Mouse (Mus musculus) heart, postnatal 0 days (tissue): ENCODE measurements at regions not wholly inside any gene's neighbourhood (a gene's known extent, or its start where the extent isn't known, plus 50 kb on each side); places are given as distances from the start of the nearest gene placed in this dataset.

Experiments
- CTCF ChIP-seq: IDR thresholded peaks from 2 replicates; pipeline ENCODE4 v1.5.1; 2016; ENCODE audit warnings: antibody characterized with exemption, control low read depth, low read depth
- EP300 ChIP-seq: IDR thresholded peaks from 2 replicates; pipeline ENCODE4 v1.6.1; 2016; ENCODE audit warnings: antibody characterized with exemption, low read depth

DNA sequence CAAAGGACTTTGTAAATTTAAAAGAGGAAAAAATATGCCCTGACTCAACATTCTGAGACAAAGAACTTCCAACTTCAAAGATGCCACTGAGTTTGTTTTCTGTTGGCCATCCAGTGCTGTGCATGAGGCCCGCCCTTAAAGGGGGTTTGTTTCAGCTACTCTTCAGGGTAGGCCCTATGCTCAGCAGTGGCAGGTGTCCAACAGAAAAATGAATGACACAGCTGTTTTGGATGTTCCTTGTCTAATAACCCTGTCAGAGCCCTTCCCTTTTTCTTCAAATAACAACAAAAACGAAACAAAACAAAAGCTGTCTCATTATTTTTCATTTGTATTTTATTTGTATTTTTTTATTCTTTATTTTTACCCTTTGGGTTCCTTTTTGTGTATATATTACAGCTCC is 61.5 kb downstream of the Gm10260 start:
- TF ChIP-seq EP300 = no peak
- no peak for TF ChIP-seq CTCF
